ENCODE assay signal across 9 mouse cellular contexts in the genomic region with DNA sequence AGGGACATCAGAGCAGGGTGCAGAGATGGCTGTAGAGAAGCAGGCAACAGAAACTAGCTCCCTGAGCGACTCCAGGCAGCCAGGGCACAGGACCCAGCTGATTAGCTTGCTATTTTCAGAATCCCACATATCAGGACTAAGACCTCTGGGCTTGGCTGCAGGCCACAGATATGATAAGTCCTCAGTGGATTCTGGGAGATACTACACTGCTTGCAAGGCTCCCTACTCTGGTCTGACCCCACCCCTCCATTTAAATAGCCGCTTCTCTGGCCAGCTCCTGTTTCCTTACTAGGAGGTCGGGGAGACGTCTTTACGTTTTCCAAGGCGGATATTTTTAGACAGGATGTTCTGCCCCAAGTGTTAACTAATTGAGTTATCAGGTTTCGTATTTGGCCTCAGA.
DNase-seq lines count a peak whose midpoint lies in the region; ATAC-seq lines count a peak whose summit lies in the region.
"Had no signal": no experiment of that assay in that cellular context is flagged by ENCODE, and none has a peak within 500 bp of the region (broad histone marks: within the 10 kb centered on the region; RNA-seq: fewer than 3 reads in every experiment).

No protein-coding gene starts in this region.

- no peak overlapping the region for H3K4me3 ChIP-seq in limb, embryonic 10.5 days
- no peak overlapping the region for H3K4me3 ChIP-seq in midbrain, embryonic 14.5 days (replicated peaks; ENCODE audit: low read depth, low read length)

- H3K4me1 ChIP-seq in limb, embryonic 10.5 days, result peaks cover 34% of the 10 kb centered on the region
- H3K4me1 ChIP-seq in midbrain, embryonic 14.5 days (ENCODE audit: control insufficient read depth, insufficient read depth, low read length), result peaks cover 20% of the 10 kb centered on the region

- DNase-seq in retina, postnatal 1 day, result peak; percentile 34
- DNase-seq in retina, embryonic 14.5 days (ENCODE audit: low spot score), result no peak
- DNase-seq in heart, adult 9 months (ENCODE audit: low spot score in 2 of 2), result peak; percentile 59 to 67
- DNase-seq in limb, embryonic 10.5 days (ENCODE audit: low spot score), result no peak
- no peak for DNase-seq in left cerebral cortex, adult 9 months (ENCODE audit: low spot score in 2 of 2)
- DNase-seq in midbrain, embryonic 14.5 days, result no peak
- no peak for DNase-seq in spleen, postnatal 4 days (ENCODE audit: low spot score in 2 of 2)
- DNase-seq in testis, postnatal 14 days (ENCODE audit: low spot score), result no peak

- 28% methylated on average over 7 of the region's 7 CpGs for WGBS in limb, embryonic 10.5 days
- WGBS in midbrain, embryonic 14.5 days, result 44% methylated on average over 7 of the region's 7 CpGs

- no peak overlapping the region for H3K4me2 ChIP-seq in midbrain, embryonic 14.5 days (ENCODE audit: low read length)

- ATAC-seq in midbrain, embryonic 14.5 days (ENCODE audit: low FRiP score, low TSS enrichment), result no peak

- 0 out of 2 replicates have a peak overlapping the region, but pooled peaks have one; percentile 31 for H3K27ac ChIP-seq in limb, embryonic 10.5 days
- H3K27ac ChIP-seq in midbrain, embryonic 14.5 days (replicated peaks; ENCODE audit: low read depth, low read length), result no peak overlapping the region
- H3K27ac ChIP-seq: macrophage had no signal

- no peaks in the 10 kb centered on the region for H3K9me3 ChIP-seq in limb, embryonic 10.5 days (replicated peaks)
- H3K9me3 ChIP-seq in midbrain, embryonic 14.5 days (ENCODE audit: control insufficient read depth, low read length), result no peaks in the 10 kb centered on the region; the same call in 1 of the 2 replicates

- no peaks in the 10 kb centered on the region for H3K36me3 ChIP-seq in limb, embryonic 10.5 days
- H3K36me3 ChIP-seq in midbrain, embryonic 14.5 days (ENCODE audit: control insufficient read depth, insufficient read depth, low read length), result no peaks in the 10 kb centered on the region

- H3K9ac ChIP-seq in midbrain, embryonic 14.5 days (replicated peaks; ENCODE audit: low read length), result no peak overlapping the region

- no peaks in the 10 kb centered on the region for H3K27me3 ChIP-seq in limb, embryonic 10.5 days (ENCODE audit: low read depth, poor library complexity, severe bottlenecking)
- no peaks in the 10 kb centered on the region for H3K27me3 ChIP-seq in midbrain, embryonic 14.5 days (ENCODE audit: control insufficient read depth, insufficient read depth, low read length)

Comparison
In these comparisons a context has a peak if more than half of its experiments do, and no peak if none do; other contexts are left out.
1. DNase-seq: peak in retina, postnatal 1 day (single experiment) and heart, adult 9 months (2 of 2); none in retina, embryonic 14.5 days (single experiment), limb, embryonic 10.5 days (single experiment), left cerebral cortex, adult 9 months (0 of 2), midbrain, embryonic 14.5 days (single experiment), spleen, postnatal 4 days (0 of 2) and testis, postnatal 14 days (single experiment).